Mouse (Mus musculus) yolk sac, embryonic 10.5 days (tissue): ENCODE results near the gene Tmem168.

ENCODE experiments used
- DNase-seq: peaks from one replicate; pipeline ENCODE4 v3.0.0-alpha.2; 2017; ENCODE audit warnings: low spot score

Tmem168 gene

GRCm38 (mm10) chr6:13607621-13608493, at the start of gene Tmem168:
Tmem168 (minus strand) TSS chr6:13608100.
- DNase-seq: peak; percentile 93

GRCm38 (mm10) chr6:13654081-13654480, 46.2 kb upstream of the Tmem168 start:
- DNase-seq: no peak

GRCm38 (mm10) chr6:13652284-13652683, 44.4 kb upstream of the Tmem168 start:
- DNase-seq: no peak

- DNase-seq: no peak
These were observed 43.0 kb upstream of the Tmem168 start for GRCm38 (mm10) chr6:13650854-13651253.

- DNase-seq: no peak
These were observed 40.4 kb upstream of the Tmem168 start for GRCm38 (mm10) chr6:13648305-13648704.

- peak; percentile 36 for DNase-seq
These were observed 28.7 kb upstream of the Tmem168 start for GRCm38 (mm10) chr6:13636582-13636989.

- no peak for DNase-seq
These were observed 24.7 kb upstream of the Tmem168 start for GRCm38 (mm10) chr6:13632571-13632970.

GRCm38 (mm10) chr6:13630607-13631006, 22.7 kb upstream of the Tmem168 start:
- no peak for DNase-seq

GRCm38 (mm10) chr6:13619618-13620017, 11.7 kb upstream of the Tmem168 start:
- DNase-seq: no peak

GRCm38 (mm10) chr6:13617110-13617509, 9.2 kb upstream of the Tmem168 start:
- no peak for DNase-seq

- DNase-seq: no peak
These were observed 6.7 kb upstream of the Tmem168 start for GRCm38 (mm10) chr6:13614568-13614967.

GRCm38 (mm10) chr6:13613671-13614070, 5.8 kb upstream of the Tmem168 start:
- DNase-seq: no peak

GRCm38 (mm10) chr6:13610869-13611268, 3.0 kb upstream of the Tmem168 start:
- no peak for DNase-seq

GRCm38 (mm10) chr6:13609353-13610140, 1.6 kb upstream of the Tmem168 start:
- DNase-seq: no peak

- no peak for DNase-seq
These were observed 829 bp downstream of the Tmem168 start for GRCm38 (mm10) chr6:13606921-13607620.

GRCm38 (mm10) chr6:13606394-13606793, 1.5 kb downstream of the Tmem168 start:
- no peak for DNase-seq

GRCm38 (mm10) chr6:13603134-13603533, 4.8 kb downstream of the Tmem168 start:
- DNase-seq: no peak

GRCm38 (mm10) chr6:13601587-13601986, 6.3 kb downstream of the Tmem168 start:
- DNase-seq: no peak

GRCm38 (mm10) chr6:13598239-13598923, 9.5 kb downstream of the Tmem168 start:
- no peak for DNase-seq

- no peak for DNase-seq
These were observed 15.1 kb downstream of the Tmem168 start for GRCm38 (mm10) chr6:13592729-13593345.

- peak; percentile 86 for DNase-seq
These were observed 21.3 kb downstream of the Tmem168 start for GRCm38 (mm10) chr6:13586560-13586959.
